Mouse (Mus musculus) E14TG2a.4 (cell line): ENCODE results near the gene Zfp385c.

Experiments used
- H3K27me3 ChIP-seq: 2 replicates; pipeline ENCODE4 v1.6.1; 2014; ENCODE audit warnings: low read length, control low read depth; ENCODE audit not compliant: insufficient read depth
- H3K36me3 ChIP-seq: 2 replicates; pipeline ENCODE4 v1.6.1; 2014; ENCODE audit warnings: low read length, control low read depth; ENCODE audit not compliant: insufficient read depth
- H3K4me1 ChIP-seq: replicated peaks from 2 replicates; pipeline ENCODE4 v1.6.1; 2014; ENCODE audit warnings: low read depth, low read length, control low read depth
- H3K4me3 ChIP-seq: replicated peaks from 2 replicates; pipeline ENCODE4 v1.5.1; 2014; ENCODE audit warnings: mild to moderate bottlenecking, low read length
- H3K9me3 ChIP-seq: 2 replicates; pipeline ENCODE4 v1.6.1; 2014; ENCODE audit warnings: low read length, control low read depth
- CTCF ChIP-seq: conservative IDR thresholded peaks from 2 replicates; pipeline ENCODE4 v1.5.1; 2014; ENCODE audit warnings: low read length
- NANOG ChIP-seq: IDR thresholded peaks from 2 replicates; pipeline ENCODE4 v1.6.1; 2014; ENCODE audit warnings: borderline replicate concordance, low read length, mixed read lengths
- POU5F1 ChIP-seq: IDR thresholded peaks from 2 replicates; pipeline ENCODE4 v1.6.1; 2014; ENCODE audit warnings: low read length, borderline replicate concordance

Zfp385c gene

DNA sequence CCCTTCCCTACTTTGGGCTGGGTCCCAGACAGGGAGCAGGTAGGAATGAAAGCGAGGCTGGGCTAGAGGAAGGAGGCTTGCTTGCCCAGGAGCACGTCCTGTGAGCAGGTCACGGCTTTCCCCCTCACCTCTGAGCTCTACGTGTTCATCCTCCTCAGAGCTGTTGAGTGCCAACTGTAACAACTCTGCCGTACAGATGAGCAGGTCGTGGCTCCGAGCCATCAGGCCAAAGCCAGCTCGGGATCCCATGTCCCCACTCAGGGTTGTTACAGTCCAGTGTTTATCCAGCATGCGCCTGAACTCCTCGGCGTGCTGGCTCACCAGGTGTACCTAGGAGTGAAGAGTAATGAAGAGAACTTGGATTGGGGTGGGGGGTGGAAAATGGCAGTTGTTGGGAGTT, 11.1 kb upstream of the Zfp385c start:
- TF ChIP-seq CTCF, result no peak
- no peak for TF ChIP-seq NANOG
- no peak for TF ChIP-seq POU5F1
- H3K36me3 ChIP-seq, result peaks cover 42% of the 10 kb centered on the region

DNA sequence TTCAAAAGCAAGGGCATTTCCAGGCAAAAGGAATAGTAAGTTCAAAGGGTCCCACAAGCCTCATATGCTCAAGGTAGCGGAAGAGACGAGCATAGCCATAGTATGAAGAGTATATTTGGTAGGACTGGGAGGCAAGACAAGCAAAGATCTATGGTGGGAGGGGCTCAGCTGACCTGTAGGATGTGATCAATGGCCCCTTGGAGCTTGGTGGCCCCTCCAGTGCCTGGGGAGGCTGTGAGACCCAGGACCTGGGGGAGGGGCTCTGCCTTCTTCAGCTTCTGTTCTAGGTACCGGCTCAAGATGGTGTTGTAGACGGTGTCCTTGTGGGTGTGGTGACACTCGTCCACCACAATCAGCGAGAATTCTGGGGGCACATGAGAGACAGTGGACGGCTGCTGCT, 10.7 kb upstream of the Zfp385c start:
- Histone ChIP-seq H3K36me3 (peaks cover 38% of the 10 kb centered on the region), H3K4me1 (peaks cover 40% of the 10 kb centered on the region), H3K9me3 (no peaks in the 10 kb centered on the region), H3K27me3 (peaks cover 10% of the 10 kb centered on the region; the same call in 1 of the 2 replicates), H3K4me3 (no peak overlapping the region)
- TF ChIP-seq POU5F1 (no peak), NANOG (no peak), CTCF (no peak)

More for the DNA sequence above, 11.1 kb upstream of the Zfp385c start:
- H3K27me3 ChIP-seq, result peaks cover 7% of the 10 kb centered on the region; the same call in 1 of the 2 replicates
- no peaks in the 10 kb centered on the region for H3K9me3 ChIP-seq
- H3K4me1 ChIP-seq, result peaks cover 45% of the 10 kb centered on the region
- H3K4me3 ChIP-seq, result no peak overlapping the region

DNA sequence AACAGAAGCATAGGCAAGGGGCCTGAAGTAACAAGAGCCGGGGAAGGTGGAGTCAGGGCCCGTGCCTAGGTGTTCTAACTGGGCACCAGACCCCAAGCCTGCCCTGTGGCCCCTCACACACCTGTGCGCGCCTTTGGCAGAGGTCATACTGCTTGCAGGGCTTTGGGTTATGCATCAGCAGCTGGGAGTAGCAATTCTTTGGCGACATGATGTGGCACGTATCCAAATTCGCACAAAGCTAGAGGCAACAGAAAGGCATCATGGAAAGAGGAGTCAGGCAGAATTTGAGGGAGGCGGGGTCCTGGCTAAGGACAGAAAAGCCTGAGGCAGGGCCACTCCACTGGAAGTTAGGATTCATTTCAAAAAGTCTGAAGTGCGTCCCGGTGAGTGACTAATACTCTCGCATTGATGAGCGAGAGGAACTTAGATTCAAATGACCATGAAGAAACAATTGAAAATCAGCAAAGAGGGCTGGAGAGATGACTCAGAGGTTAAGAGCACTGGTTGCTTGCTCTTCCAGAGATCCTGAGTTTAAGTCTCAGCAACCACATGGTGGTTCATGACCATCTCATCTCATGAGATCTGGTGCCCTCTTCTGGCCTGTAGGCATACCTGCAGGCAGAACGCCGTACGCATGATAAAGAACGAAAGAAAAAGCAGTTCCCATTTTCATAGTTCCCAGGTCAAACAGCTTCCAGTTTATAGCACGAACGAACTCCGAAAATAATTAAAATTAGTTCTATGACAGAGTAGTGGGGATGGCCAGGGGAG, 10.0 kb upstream of the Zfp385c start:
- Histone ChIP-seq H3K9me3 (no peaks in the 10 kb centered on the region), H3K36me3 (peaks cover 31% of the 10 kb centered on the region), H3K4me3 (peak overlapping the region; percentile 13; the same call in 1 of the 2 replicates), H3K4me1 (peaks cover 38% of the 10 kb centered on the region), H3K27me3 (peaks cover 10% of the 10 kb centered on the region; the same call in 1 of the 2 replicates)
- TF ChIP-seq CTCF (peak; percentile 85), NANOG (no peak), POU5F1 (no peak)

DNA sequence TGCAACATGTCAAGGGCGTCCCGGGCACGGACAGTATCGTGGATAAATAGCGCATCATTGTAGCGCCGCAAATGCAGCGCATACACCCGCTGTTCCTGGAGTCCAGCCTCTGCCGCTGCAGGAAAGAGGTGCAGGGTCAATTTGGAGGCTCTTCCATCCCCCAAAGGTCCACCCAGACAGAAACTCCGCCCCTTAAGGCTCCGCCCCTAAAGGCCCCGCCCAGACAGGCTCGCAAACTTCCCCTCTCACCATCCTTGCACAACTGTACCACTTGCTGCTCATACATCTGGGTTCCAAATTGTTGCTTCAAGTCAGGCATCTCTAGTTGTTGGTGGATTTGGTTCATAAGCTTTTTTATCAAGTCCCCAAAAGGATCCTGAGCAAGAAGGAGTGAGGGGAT, 9.0 kb upstream of the Zfp385c start:
- peak overlapping the region; percentile 41 for H3K4me3 ChIP-seq
- H3K36me3 ChIP-seq, result peaks cover 22% of the 10 kb centered on the region
- TF ChIP-seq CTCF (no peak), NANOG (no peak), POU5F1 (no peak)

DNA sequence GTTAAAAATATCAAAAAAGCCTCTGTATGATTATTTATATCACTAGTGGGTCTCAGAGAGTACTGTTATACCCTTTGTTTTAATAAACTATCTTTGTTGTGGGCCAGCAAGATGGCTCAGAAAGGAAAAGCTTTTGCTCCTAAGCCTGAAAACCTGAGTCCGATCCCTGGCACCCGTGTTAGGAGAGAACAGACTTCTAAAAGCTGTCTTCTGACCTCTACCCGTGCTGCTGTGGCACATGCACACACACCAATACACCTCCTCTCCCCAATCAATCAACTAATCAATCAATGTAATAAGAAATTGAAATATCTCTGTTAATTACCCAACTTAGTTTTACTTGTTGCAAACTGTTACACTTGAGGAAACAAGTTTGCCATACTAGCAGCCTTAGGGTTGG, 8.5 kb upstream of the Zfp385c start:
- peaks cover 43% of the 10 kb centered on the region for H3K4me1 ChIP-seq
- no peak overlapping the region for H3K4me3 ChIP-seq
- no peak for TF ChIP-seq NANOG
- no peak for TF ChIP-seq CTCF
- no peak for TF ChIP-seq POU5F1
- H3K36me3 ChIP-seq, result peaks cover 16% of the 10 kb centered on the region
- no peaks in the 10 kb centered on the region for H3K9me3 ChIP-seq
- H3K27me3 ChIP-seq, result peaks cover 10% of the 10 kb centered on the region; the same call in 1 of the 2 replicates

More for the DNA sequence above, 9.0 kb upstream of the Zfp385c start:
- H3K4me1 ChIP-seq, result peaks cover 41% of the 10 kb centered on the region
- no peaks in the 10 kb centered on the region for H3K9me3 ChIP-seq
- peaks cover 10% of the 10 kb centered on the region; the same call in 1 of the 2 replicates for H3K27me3 ChIP-seq

DNA sequence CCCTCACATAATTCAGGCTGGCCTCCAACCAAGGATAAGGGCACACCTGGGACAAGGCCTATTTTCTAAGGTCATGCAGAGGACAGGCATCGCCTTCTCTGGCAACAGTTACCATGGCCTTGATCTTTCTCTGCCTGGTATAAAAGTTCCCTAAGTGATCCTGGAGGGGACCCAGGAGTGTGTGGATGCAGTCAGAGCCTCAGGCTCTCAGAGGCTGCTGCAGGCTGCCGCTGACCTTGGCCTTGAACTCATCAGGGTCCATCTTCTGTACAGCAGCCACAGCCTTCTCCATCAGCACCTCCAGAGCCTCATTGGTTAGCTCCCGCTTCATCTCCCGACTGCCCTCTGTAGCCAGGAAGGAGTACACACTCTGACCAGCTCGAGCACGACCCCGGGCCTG, 5.7 kb upstream of the Zfp385c start:
- peaks cover 37% of the 10 kb centered on the region for H3K4me1 ChIP-seq
- peaks cover 10% of the 10 kb centered on the region; the same call in 1 of the 2 replicates for H3K27me3 ChIP-seq
- TF ChIP-seq POU5F1 (no peak), NANOG (no peak), CTCF (no peak)
- no peaks in the 10 kb centered on the region for H3K36me3 ChIP-seq
- H3K4me3 ChIP-seq, result no peak overlapping the region
- no peaks in the 10 kb centered on the region for H3K9me3 ChIP-seq

DNA sequence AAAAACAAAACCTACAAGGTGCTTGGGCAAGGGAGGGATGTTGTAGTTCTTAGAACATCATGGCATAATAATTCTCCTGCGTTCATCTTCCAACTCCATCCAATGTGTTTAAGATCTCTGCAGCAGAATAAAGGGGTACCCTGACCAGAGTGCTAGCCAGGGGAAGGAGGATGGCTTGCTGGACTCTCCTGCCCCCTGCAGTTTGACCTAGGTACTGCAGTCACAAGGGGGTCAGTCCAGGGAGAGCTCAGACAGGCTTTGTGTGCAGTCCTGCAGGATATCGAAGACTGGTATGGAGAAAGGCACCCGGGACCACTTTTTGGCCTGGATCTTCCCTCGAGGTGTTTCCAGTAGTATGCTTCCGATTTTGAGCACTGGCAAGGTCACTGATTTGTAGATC, 2.7 kb upstream of the Zfp385c start:
- peaks cover 38% of the 10 kb centered on the region for H3K27me3 ChIP-seq
- H3K36me3 ChIP-seq, result no peaks in the 10 kb centered on the region
- H3K4me3 ChIP-seq, result no peak overlapping the region
- H3K9me3 ChIP-seq, result no peaks in the 10 kb centered on the region
- H3K4me1 ChIP-seq, result peaks cover 41% of the 10 kb centered on the region
- peak; percentile 97 for TF ChIP-seq CTCF
- no peak for TF ChIP-seq POU5F1
- no peak for TF ChIP-seq NANOG

DNA sequence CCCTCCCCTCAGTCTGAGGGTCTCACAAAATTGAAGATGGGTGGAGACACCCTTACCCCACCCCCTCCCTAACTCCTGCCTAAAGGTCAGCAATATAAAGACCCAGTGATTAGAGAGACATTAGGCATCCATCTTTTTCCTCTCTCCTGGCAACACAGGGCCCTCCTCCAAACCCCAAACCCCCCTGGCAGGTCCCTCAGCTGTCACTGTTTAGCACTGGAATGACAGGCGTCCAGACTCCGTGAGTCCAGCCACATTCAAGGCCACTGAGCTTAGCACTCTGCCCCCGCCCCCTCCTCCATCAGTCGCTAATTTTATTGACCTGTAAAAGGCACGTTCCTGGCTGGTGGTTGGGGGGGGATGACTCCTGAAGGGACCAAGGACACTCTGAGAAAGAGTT, 899 bp upstream of the Zfp385c start:
- H3K4me3 ChIP-seq, result no peak overlapping the region
- H3K4me1 ChIP-seq, result peaks cover 43% of the 10 kb centered on the region
- H3K9me3 ChIP-seq, result no peaks in the 10 kb centered on the region
- no peaks in the 10 kb centered on the region for H3K36me3 ChIP-seq
- TF ChIP-seq CTCF (no peak), NANOG (no peak), POU5F1 (no peak)
- H3K27me3 ChIP-seq, result peaks cover 30% of the 10 kb centered on the region

DNA sequence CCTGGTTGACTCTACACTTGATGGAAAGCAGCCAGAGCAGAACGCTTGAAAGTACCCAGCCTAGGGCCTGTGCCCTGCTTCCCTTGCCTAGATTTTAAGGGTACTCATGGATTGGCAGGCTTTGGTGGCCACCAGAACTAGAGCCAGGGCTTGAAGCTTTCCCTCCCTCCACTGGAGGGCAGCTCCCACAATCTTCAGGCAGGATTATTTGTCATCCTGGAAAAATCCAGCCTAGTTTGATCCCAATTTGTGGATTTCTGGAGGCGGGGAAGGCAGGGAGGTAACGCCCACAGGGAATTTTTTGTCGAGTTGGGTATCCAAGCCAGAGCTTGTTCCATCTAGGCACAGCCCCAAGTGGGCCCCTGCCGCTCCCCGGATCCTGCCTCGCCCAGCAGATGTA, 1.9 kb downstream of the Zfp385c start:
- no peaks in the 10 kb centered on the region for H3K36me3 ChIP-seq
- TF ChIP-seq POU5F1 (no peak), NANOG (no peak), CTCF (no peak)
- H3K9me3 ChIP-seq, result no peaks in the 10 kb centered on the region
- H3K4me3 ChIP-seq, result no peak overlapping the region
- peaks cover 35% of the 10 kb centered on the region for H3K4me1 ChIP-seq
- H3K27me3 ChIP-seq, result peaks cover 30% of the 10 kb centered on the region
